Mouse (Mus musculus) midbrain, embryonic 10.5 days (tissue): ENCODE data around the gene Klhl12. TPM values are rescaled to one million over a fixed set of nuclear protein-coding genes. Genes with fewer than 3 reads are reported as not detected.
A peak's percentile ranks its signal among the peaks of the same experiment; 100 is the strongest.

Source experiments
- DNase-seq: peaks from one replicate; pipeline ENCODE4 v3.0.0-alpha.2; 2017; ENCODE audit warnings: low spot score
- H3K27ac ChIP-seq: fragments of 300-500 bp; sonication (generic); replicated peaks from 2 replicates; pipeline ENCODE4 v1.5.1; 2016; ENCODE audit warnings: mild to moderate bottlenecking
- H3K27me3 ChIP-seq: fragments of 300-500 bp; sonication (generic); 2 replicates; pipeline ENCODE4 v1.6.1; 2016; ENCODE audit warnings: low read depth, mild to moderate bottlenecking; ENCODE audit not compliant: poor library complexity, severe bottlenecking
- H3K36me3 ChIP-seq: fragments of 300-500 bp; sonication (generic); 2 replicates; pipeline ENCODE4 v1.6.1; 2016; ENCODE audit warnings: mild to moderate bottlenecking, moderate library complexity
- H3K4me1 ChIP-seq: fragments of 300-500 bp; sonication (generic); 2 replicates; pipeline ENCODE4 v1.6.1; 2016
- H3K4me3 ChIP-seq: fragments of 300-500 bp; sonication (generic); 2 replicates; pipeline ENCODE4 v1.5.1; 2016; ENCODE audit warnings: mild to moderate bottlenecking, moderate library complexity
- H3K9me3 ChIP-seq: fragments of 300-500 bp; sonication (generic); replicated peaks from 2 replicates; pipeline ENCODE4 v1.6.1; 2016; ENCODE audit warnings: mild to moderate bottlenecking
- WGBS: fragments of 180-500 bp; shearing (Covaris S2); methylation state at CpG from one replicate; pipeline ENCODE4 v1.1.7; 2016; 5-methylcytosine and 5-hydroxymethylcytosine counted together
- polyA plus RNA-seq: library from polyadenylated mRNA; unstranded; fragments of >200 nt; fragmentation: Nextera tagmentation; extraction: Ambion mirVana; gene quantifications from 2 replicates; pipeline ENCODE4 v1.2.1, GENCODE M21; 2016

The Klhl12 gene
- 34.8 TPM in 2 replicates for polyA plus RNA-seq

- Histone ChIP-seq H3K36me3 (peaks cover 19% of the 10 kb centered on the region), H3K27ac (peak within 1 kb of the TSS; percentile 90), H3K4me1 (peaks cover 18% of the 10 kb centered on the region), H3K4me3 (peak within 1 kb of the TSS; percentile 88), H3K27me3 (no peaks in the 10 kb centered on the region), H3K9me3 (no peaks in the 10 kb centered on the region)
- DNase-seq, result peak; percentile 96
- under 1% methylated on average over 61 of the region's 61 CpGs for WGBS
Measured at GRCm38 (mm10) chr1:134454904-134455824, at the start of gene Klhl12. Gene Klhl12, plus strand, starts transcription at chr1:134455531.

GRCm38 (mm10) chr1:134406414-134406771 is 48.9 kb upstream of the Klhl12 start:
- peaks cover 7% of the 10 kb centered on the region; the same call in 1 of the 2 replicates for H3K27me3 ChIP-seq
- peaks cover 39% of the 10 kb centered on the region for H3K36me3 ChIP-seq
- peak overlapping the region; percentile 85 for H3K27ac ChIP-seq
- no peaks in the 10 kb centered on the region for H3K9me3 ChIP-seq
- no peak for DNase-seq
- H3K4me1 ChIP-seq, result peaks cover 18% of the 10 kb centered on the region
- H3K4me3 ChIP-seq, result peak overlapping the region; percentile 75
- 35% methylated on average over 8 of the region's 8 CpGs for WGBS

GRCm38 (mm10) chr1:134408080-134408479 is 47.3 kb upstream of the Klhl12 start:
- no peak for DNase-seq
- H3K4me1 ChIP-seq, result peaks cover 18% of the 10 kb centered on the region
- no peak overlapping the region for H3K27ac ChIP-seq
- H3K4me3 ChIP-seq, result no peak overlapping the region
- H3K27me3 ChIP-seq, result peaks cover 7% of the 10 kb centered on the region; the same call in 1 of the 2 replicates
- no peaks in the 10 kb centered on the region for H3K9me3 ChIP-seq
- 80% methylated on average over 8 of the region's 8 CpGs for WGBS
- H3K36me3 ChIP-seq, result peaks cover 40% of the 10 kb centered on the region

DNA sequence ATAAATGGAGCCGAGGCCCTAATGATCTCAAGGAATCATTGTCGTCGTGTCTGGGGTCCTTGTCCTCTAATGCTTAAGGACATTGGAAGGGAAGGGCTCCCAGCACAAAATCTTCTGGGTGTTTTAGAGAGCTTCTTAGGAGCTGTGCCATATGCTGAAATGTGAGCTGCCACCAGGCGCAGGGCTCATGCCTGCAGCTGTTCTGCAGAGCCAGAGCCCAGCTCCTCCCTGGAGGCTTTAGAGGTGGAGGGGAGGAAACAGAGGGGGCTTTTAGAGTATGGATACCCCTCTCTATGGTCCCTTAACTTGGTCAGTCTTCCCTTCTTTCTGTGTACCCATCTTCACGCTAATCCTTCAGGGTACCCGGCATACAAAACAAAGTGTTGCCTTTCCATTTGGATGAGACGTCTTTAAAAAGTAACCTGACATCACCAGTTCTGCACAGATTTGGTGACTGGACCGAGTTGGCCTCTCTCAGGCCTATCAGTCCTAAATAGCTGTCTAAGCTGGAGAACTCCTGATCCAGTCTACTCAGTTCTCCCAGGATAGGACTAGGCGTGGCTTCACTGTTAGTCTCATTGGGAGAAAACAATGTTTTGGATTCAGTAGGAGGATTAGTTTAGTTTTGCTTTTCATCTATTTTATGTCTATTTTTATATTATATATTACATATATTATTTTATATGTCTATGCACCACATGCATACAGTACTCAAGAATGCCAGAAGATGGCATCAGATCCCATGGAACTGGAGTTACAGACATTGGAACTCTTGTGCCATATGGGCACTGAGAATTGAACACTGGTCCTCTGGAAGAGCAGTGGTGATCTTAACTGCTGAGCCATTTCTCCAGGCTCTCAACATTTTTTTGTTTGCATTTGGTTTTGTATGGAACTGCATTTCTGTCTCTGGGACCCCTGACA is 43.4 kb upstream of the Klhl12 start:
- H3K27ac ChIP-seq, result no peak overlapping the region
- 93% methylated on average over 9 of the region's 9 CpGs for WGBS
- H3K36me3 ChIP-seq, result peaks cover 40% of the 10 kb centered on the region
- H3K9me3 ChIP-seq, result no peaks in the 10 kb centered on the region
- peaks cover under 1% of the 10 kb centered on the region; the same call in 1 of the 2 replicates for H3K27me3 ChIP-seq
- no peak overlapping the region for H3K4me3 ChIP-seq
- peaks cover 31% of the 10 kb centered on the region for H3K4me1 ChIP-seq
- DNase-seq, result no peak

- H3K27ac ChIP-seq, result no peak overlapping the region
- H3K4me1 ChIP-seq, result peaks cover 37% of the 10 kb centered on the region
- WGBS, result 59% methylated on average over 2 of the region's 2 CpGs
- H3K36me3 ChIP-seq, result peaks cover 24% of the 10 kb centered on the region
- no peak overlapping the region for H3K4me3 ChIP-seq
- no peak for DNase-seq
- no peaks in the 10 kb centered on the region for H3K9me3 ChIP-seq
- H3K27me3 ChIP-seq, result no peaks in the 10 kb centered on the region
Measured at GRCm38 (mm10) chr1:134414038-134414437, 41.3 kb upstream of the Klhl12 start.

DNA sequence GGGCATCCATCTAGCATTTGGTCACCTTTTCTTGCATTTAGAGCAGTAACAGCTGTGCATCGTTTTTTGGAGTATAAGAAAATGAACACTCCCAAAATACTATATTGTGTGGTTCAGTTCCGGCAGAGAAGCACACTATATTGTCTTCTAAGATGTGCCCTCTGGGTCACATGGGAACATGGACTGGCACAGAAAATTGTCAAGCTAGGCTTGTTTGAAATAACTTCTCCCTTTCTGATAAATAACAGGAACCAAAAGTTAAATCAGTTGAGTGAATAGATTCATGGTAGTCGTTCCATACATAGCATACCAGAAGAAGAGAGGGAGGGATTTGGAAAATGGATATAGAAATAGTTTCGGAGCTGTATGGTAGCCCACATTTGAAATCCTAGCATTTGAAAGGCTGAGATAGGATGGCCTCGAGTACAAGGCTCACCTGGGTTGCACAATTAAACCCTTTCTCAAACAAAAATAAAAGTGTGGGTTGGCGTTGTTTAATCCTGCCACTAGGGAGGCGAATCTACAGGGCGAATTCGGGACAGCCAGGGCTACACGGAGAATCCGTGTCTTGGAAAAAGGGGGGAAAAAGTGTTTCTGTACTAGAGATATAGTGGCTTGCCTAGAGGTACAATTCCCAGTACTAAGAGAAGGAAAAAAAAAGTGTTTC is 40.7 kb upstream of the Klhl12 start:
- no peak for DNase-seq

GRCm38 (mm10) chr1:134415168-134415831 is 40.0 kb upstream of the Klhl12 start, which contains the start of gene Adipor1:
Gene Adipor1, plus strand, starts transcription at chr1:134415378.
- Histone ChIP-seq H3K27me3 (no peaks in the 10 kb centered on the region), H3K9me3 (no peaks in the 10 kb centered on the region), H3K4me3 (peak within 1 kb of the TSS; percentile 96), H3K27ac (peak within 1 kb of the TSS; percentile 98), H3K4me1 (peaks cover 50% of the 10 kb centered on the region), H3K36me3 (peaks cover 11% of the 10 kb centered on the region)
- peak; percentile 99 for DNase-seq
- under 1% methylated on average over 76 of the region's 77 CpGs for WGBS

More for the DNA sequence above, 40.7 kb upstream of the Klhl12 start:
- H3K36me3 ChIP-seq, result peaks cover 18% of the 10 kb centered on the region
- peak overlapping the region; percentile 96 for H3K4me3 ChIP-seq
- peak overlapping the region; percentile 98 for H3K27ac ChIP-seq
- no peaks in the 10 kb centered on the region for H3K9me3 ChIP-seq
- H3K27me3 ChIP-seq, result no peaks in the 10 kb centered on the region
- peaks cover 43% of the 10 kb centered on the region for H3K4me1 ChIP-seq
- 16% methylated on average over 11 of the region's 11 CpGs for WGBS

DNA sequence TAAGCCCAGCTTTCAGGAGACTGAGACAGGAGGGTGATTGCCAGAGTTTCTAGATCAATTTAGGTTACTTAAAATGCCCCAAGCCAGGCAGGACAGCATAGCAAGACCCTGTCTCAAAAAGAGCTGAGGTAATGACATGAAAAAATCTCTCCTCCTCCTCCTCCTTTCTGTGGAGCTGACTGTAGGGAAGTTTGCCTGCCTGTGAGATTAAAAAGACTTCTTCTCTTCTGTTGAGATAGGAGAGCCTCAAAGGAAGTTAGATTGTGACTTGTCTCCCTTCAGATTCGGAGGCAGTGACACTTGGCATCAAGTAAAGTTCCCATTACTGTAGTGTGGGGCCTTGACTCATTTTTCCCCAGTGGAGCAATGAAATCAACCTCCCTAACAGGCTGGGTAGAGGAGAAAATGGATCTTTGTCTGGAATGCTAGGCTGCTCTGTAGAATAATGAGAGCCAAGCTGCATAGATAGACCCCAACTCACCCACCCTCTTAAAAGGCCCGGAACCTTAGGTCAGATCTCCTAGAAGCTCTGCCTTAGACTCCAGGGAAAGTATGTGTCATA is 36.8 kb upstream of the Klhl12 start:
- DNase-seq, result no peak
- peaks cover 10% of the 10 kb centered on the region for H3K36me3 ChIP-seq
- no peaks in the 10 kb centered on the region for H3K9me3 ChIP-seq
- no peaks in the 10 kb centered on the region for H3K27me3 ChIP-seq
- no peak overlapping the region for H3K4me3 ChIP-seq
- H3K27ac ChIP-seq, result no peak overlapping the region
- WGBS, result 90% methylated on average over 2 of the region's 2 CpGs
- peaks cover 53% of the 10 kb centered on the region for H3K4me1 ChIP-seq

- Histone ChIP-seq H3K27me3 (no peaks in the 10 kb centered on the region), H3K27ac (no peak overlapping the region), H3K4me1 (peaks cover 51% of the 10 kb centered on the region), H3K9me3 (no peaks in the 10 kb centered on the region), H3K4me3 (no peak overlapping the region), H3K36me3 (peaks cover 17% of the 10 kb centered on the region)
- WGBS, result 52% methylated on average over 1 of the region's 1 CpGs
- no peak for DNase-seq
Measured at GRCm38 (mm10) chr1:134419176-134419575, 36.2 kb upstream of the Klhl12 start.

- H3K4me3 ChIP-seq, result no peak overlapping the region
- no peaks in the 10 kb centered on the region for H3K9me3 ChIP-seq
- H3K36me3 ChIP-seq, result peaks cover 24% of the 10 kb centered on the region
- peaks cover 44% of the 10 kb centered on the region for H3K4me1 ChIP-seq
- H3K27ac ChIP-seq, result no peak overlapping the region
- 78% methylated on average over 5 of the region's 5 CpGs for WGBS
- no peak for DNase-seq
- H3K27me3 ChIP-seq, result no peaks in the 10 kb centered on the region
Measured at GRCm38 (mm10) chr1:134419751-134420458, 35.4 kb upstream of the Klhl12 start.

DNA sequence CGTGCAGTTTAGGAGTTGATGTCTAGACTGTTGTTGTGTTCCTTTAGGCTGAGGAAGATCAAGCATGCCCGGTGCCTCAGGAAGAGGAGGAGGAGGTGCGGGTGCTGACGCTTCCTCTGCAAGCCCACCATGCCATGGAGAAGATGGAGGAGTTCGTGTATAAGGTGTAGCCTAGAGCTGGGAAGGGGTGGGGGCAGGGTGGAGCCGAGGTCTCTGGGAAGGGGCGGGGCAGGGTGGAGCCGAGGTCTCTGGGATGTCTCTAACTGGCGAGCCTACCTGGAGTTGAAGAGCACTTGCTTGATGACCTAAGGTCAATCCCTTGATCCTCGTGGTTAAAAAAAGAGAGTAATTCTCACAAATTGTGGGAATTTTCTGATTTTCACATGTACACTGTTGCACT is 31.4 kb upstream of the Klhl12 start:
- DNase-seq, result no peak
- Histone ChIP-seq H3K9me3 (no peaks in the 10 kb centered on the region), H3K27me3 (no peaks in the 10 kb centered on the region), H3K27ac (no peak overlapping the region), H3K36me3 (peaks cover 64% of the 10 kb centered on the region), H3K4me3 (no peak overlapping the region), H3K4me1 (peaks cover 17% of the 10 kb centered on the region; the same call in 1 of the 2 replicates)
- 80% methylated on average over 10 of the region's 10 CpGs for WGBS
